Mouse (Mus musculus): Measurements from ENCODE around the gene Trim24. TPM values are rescaled to one million over a fixed set of nuclear protein-coding genes. Genes with fewer than 3 reads are reported as not detected.

Trim24 gene
- polyA plus RNA-seq, 1 experiment = 46.2 TPM

GRCm38 (mm10) chr6:37893586-37893985, 23.0 kb downstream of the Trim24 start:
- WGBS = 11% methylated on average over 2 of the region's 2 CpGs
- Histone ChIP-seq H3K4me3 (ENCODE audit: control insufficient read depth, insufficient read depth, low read length) (no peak overlapping the region), H3K36me3 (ENCODE audit: control insufficient read depth, insufficient read depth, low read length) (no peaks in the 10 kb centered on the region), H3K27me3 (ENCODE audit: control insufficient read depth, insufficient read depth, low read length) (no peaks in the 10 kb centered on the region), H3K27ac (ENCODE audit: control insufficient read depth, insufficient read depth, low read length) (peak overlapping the region; percentile 36; the same call in 1 of the 2 replicates), H3K4me1 (replicated peaks; ENCODE audit: control insufficient read depth, insufficient read depth, low read length) (peaks cover 20% of the 10 kb centered on the region)
- DNase-seq = no peak
- TF ChIP-seq POLR2A (IDR thresholded peaks at IDR 0.05; ENCODE audit: control insufficient read depth, extremely low read depth, insufficient read depth, low read length, poor library complexity) (no peak), CTCF (IDR thresholded peaks at IDR 0.05; ENCODE audit: borderline replicate concordance, control insufficient read depth, extremely low read depth, insufficient read depth, low read length, poor library complexity) (no peak)

GRCm38 (mm10) chr6:37895646-37896435, 25.2 kb downstream of the Trim24 start:
- peak; percentile 17 for DNase-seq
- Histone ChIP-seq H3K27ac (ENCODE audit: control insufficient read depth, insufficient read depth, low read length) (no peak overlapping the region), H3K4me3 (ENCODE audit: control insufficient read depth, insufficient read depth, low read length) (no peak overlapping the region), H3K36me3 (ENCODE audit: control insufficient read depth, insufficient read depth, low read length) (no peaks in the 10 kb centered on the region), H3K4me1 (replicated peaks; ENCODE audit: control insufficient read depth, insufficient read depth, low read length) (peaks cover 20% of the 10 kb centered on the region), H3K27me3 (ENCODE audit: control insufficient read depth, insufficient read depth, low read length) (no peaks in the 10 kb centered on the region)
- WGBS = 94% methylated on average over 5 of the region's 5 CpGs
- no peak for TF ChIP-seq POLR2A (IDR thresholded peaks at IDR 0.05; ENCODE audit: control insufficient read depth, extremely low read depth, insufficient read depth, low read length, poor library complexity)
- TF ChIP-seq CTCF (IDR thresholded peaks at IDR 0.05; ENCODE audit: borderline replicate concordance, control insufficient read depth, extremely low read depth, insufficient read depth, low read length, poor library complexity) = no peak

GRCm38 (mm10) chr6:37900221-37900620, 29.6 kb downstream of the Trim24 start:
- H3K4me3 ChIP-seq (ENCODE audit: control insufficient read depth, insufficient read depth, low read length) = no peak overlapping the region
- 98% methylated on average over 2 of the region's 2 CpGs for WGBS
- no peak for DNase-seq
- TF ChIP-seq CTCF (IDR thresholded peaks at IDR 0.05; ENCODE audit: borderline replicate concordance, control insufficient read depth, extremely low read depth, insufficient read depth, low read length, poor library complexity) = no peak
- no peak for TF ChIP-seq POLR2A (IDR thresholded peaks at IDR 0.05; ENCODE audit: control insufficient read depth, extremely low read depth, insufficient read depth, low read length, poor library complexity)
- peaks cover 9% of the 10 kb centered on the region for H3K4me1 ChIP-seq (replicated peaks; ENCODE audit: control insufficient read depth, insufficient read depth, low read length)
- no peak overlapping the region for H3K27ac ChIP-seq (ENCODE audit: control insufficient read depth, insufficient read depth, low read length)
- H3K36me3 ChIP-seq (ENCODE audit: control insufficient read depth, insufficient read depth, low read length) = peaks cover 9% of the 10 kb centered on the region
- H3K27me3 ChIP-seq (ENCODE audit: control insufficient read depth, insufficient read depth, low read length) = no peaks in the 10 kb centered on the region

- Histone ChIP-seq H3K4me3 (ENCODE audit: control insufficient read depth, insufficient read depth, low read length) (no peak overlapping the region), H3K36me3 (ENCODE audit: control insufficient read depth, insufficient read depth, low read length) (peaks cover 18% of the 10 kb centered on the region), H3K27me3 (ENCODE audit: control insufficient read depth, insufficient read depth, low read length) (no peaks in the 10 kb centered on the region), H3K4me1 (replicated peaks; ENCODE audit: control insufficient read depth, insufficient read depth, low read length) (no peaks in the 10 kb centered on the region), H3K27ac (ENCODE audit: control insufficient read depth, insufficient read depth, low read length) (no peak overlapping the region)
- no peak for DNase-seq
- 96% methylated on average over 2 of the region's 2 CpGs for WGBS
- no peak for TF ChIP-seq CTCF (IDR thresholded peaks at IDR 0.05; ENCODE audit: borderline replicate concordance, control insufficient read depth, extremely low read depth, insufficient read depth, low read length, poor library complexity)
- no peak for TF ChIP-seq POLR2A (IDR thresholded peaks at IDR 0.05; ENCODE audit: control insufficient read depth, extremely low read depth, insufficient read depth, low read length, poor library complexity)
These were observed 31.2 kb downstream of the Trim24 start for GRCm38 (mm10) chr6:37901791-37902190.

GRCm38 (mm10) chr6:37903810-37904209, 33.2 kb downstream of the Trim24 start:
- WGBS = 97% methylated on average over 1 of the region's 1 CpGs
- no peak for TF ChIP-seq POLR2A (IDR thresholded peaks at IDR 0.05; ENCODE audit: control insufficient read depth, extremely low read depth, insufficient read depth, low read length, poor library complexity)
- TF ChIP-seq CTCF (IDR thresholded peaks at IDR 0.05; ENCODE audit: borderline replicate concordance, control insufficient read depth, extremely low read depth, insufficient read depth, low read length, poor library complexity) = no peak

GRCm38 (mm10) chr6:37913525-37913924, 42.9 kb downstream of the Trim24 start:
- no peak overlapping the region for H3K27ac ChIP-seq (ENCODE audit: control insufficient read depth, insufficient read depth, low read length)
- H3K4me1 ChIP-seq (replicated peaks; ENCODE audit: control insufficient read depth, insufficient read depth, low read length) = no peaks in the 10 kb centered on the region; the same call in 1 of the 2 replicates
- no peak for TF ChIP-seq POLR2A (IDR thresholded peaks at IDR 0.05; ENCODE audit: control insufficient read depth, extremely low read depth, insufficient read depth, low read length, poor library complexity)
- no peak for TF ChIP-seq CTCF (IDR thresholded peaks at IDR 0.05; ENCODE audit: borderline replicate concordance, control insufficient read depth, extremely low read depth, insufficient read depth, low read length, poor library complexity)
- no peaks in the 10 kb centered on the region for H3K27me3 ChIP-seq (ENCODE audit: control insufficient read depth, insufficient read depth, low read length)
- DNase-seq = no peak
- WGBS = 73% methylated on average over 2 of the region's 2 CpGs
- H3K36me3 ChIP-seq (ENCODE audit: control insufficient read depth, insufficient read depth, low read length) = peaks cover 22% of the 10 kb centered on the region
- H3K4me3 ChIP-seq (ENCODE audit: control insufficient read depth, insufficient read depth, low read length) = no peak overlapping the region

More at GRCm38 (mm10) chr6:37903810-37904209, 33.2 kb downstream of the Trim24 start:
- H3K36me3 ChIP-seq (ENCODE audit: control insufficient read depth, insufficient read depth, low read length) = peaks cover 18% of the 10 kb centered on the region
- no peaks in the 10 kb centered on the region for H3K4me1 ChIP-seq (replicated peaks; ENCODE audit: control insufficient read depth, insufficient read depth, low read length)
- no peak overlapping the region for H3K4me3 ChIP-seq (ENCODE audit: control insufficient read depth, insufficient read depth, low read length)
- no peak for DNase-seq
- H3K27me3 ChIP-seq (ENCODE audit: control insufficient read depth, insufficient read depth, low read length) = no peaks in the 10 kb centered on the region
- no peak overlapping the region for H3K27ac ChIP-seq (ENCODE audit: control insufficient read depth, insufficient read depth, low read length)
